ENCODE assay signal across 23 mouse cellular contexts in genomic region chr12:24822831-24823230, GRCm38 (mm10). TPM values are rescaled to one million over a fixed set of nuclear protein-coding genes. Genes with fewer than 3 reads are reported as not detected.
DNase-seq lines count a peak whose midpoint lies in the region; ATAC-seq and TF ChIP-seq lines count a peak whose summit lies in the region.
"Had no signal": no experiment of that assay in that cellular context is flagged by ENCODE, and none has a peak within 500 bp of the region (broad histone marks: within the 10 kb centered on the region; RNA-seq: fewer than 3 reads in every experiment).

No protein-coding gene starts in this region.

- DNase-seq in urinary bladder, postnatal 36 days (ENCODE audit: low spot score in 2 of 2), result peak; percentile 41 to 48
- no peak for DNase-seq in urinary bladder, postnatal 25 days (ENCODE audit: low spot score)
- DNase-seq in stomach, postnatal 0 days (ENCODE audit: low spot score), result no peak
- DNase-seq in liver, result no peak
- DNase-seq: adrenal gland, adult 8-10 months; cerebellum, adult 18-20 months; cerebellum, postnatal 36 days; kidney, adult 8-10 months; kidney, postnatal 14 days; layer of hippocampus, postnatal 36 days had no signal

- H3K27me3 ChIP-seq in intestine, embryonic 15.5 days (replicated peaks), result no peaks in the 10 kb centered on the region
- no peaks in the 10 kb centered on the region for H3K27me3 ChIP-seq in intestine, postnatal 0 days (replicated peaks; ENCODE audit: control insufficient read depth, insufficient read depth, low read length)
- H3K27me3 ChIP-seq in stomach, postnatal 0 days (ENCODE audit: control insufficient read depth, insufficient read depth, low read length), result no peaks in the 10 kb centered on the region
- no peaks in the 10 kb centered on the region for H3K27me3 ChIP-seq in hindbrain, embryonic 12.5 days
- H3K27me3 ChIP-seq: limb, embryonic 13.5 days; midbrain, embryonic 13.5 days had no signal

- H3K36me3 ChIP-seq in intestine, embryonic 15.5 days, result no peaks in the 10 kb centered on the region
- no peaks in the 10 kb centered on the region for H3K36me3 ChIP-seq in intestine, postnatal 0 days (ENCODE audit: control insufficient read depth, insufficient read depth)
- H3K36me3 ChIP-seq in stomach, postnatal 0 days (ENCODE audit: control insufficient read depth, insufficient read depth, low read length), result no peaks in the 10 kb centered on the region
- 0 out of 2 replicates have a peak, but pooled peaks cover 7% of the 10 kb centered on the region for H3K36me3 ChIP-seq in hindbrain, embryonic 12.5 days
- H3K36me3 ChIP-seq: G1E; heart, embryonic 10.5 days; midbrain, embryonic 13.5 days had no signal

- no peak for TF ChIP-seq CTCF in intestine, postnatal 0 days (IDR thresholded peaks at IDR 0.05; ENCODE audit: low read depth)
- no peak for TF ChIP-seq CTCF in stomach, postnatal 0 days (IDR thresholded peaks at IDR 0.05; ENCODE audit: low read depth)

- H3K4me2 ChIP-seq in intestine, embryonic 15.5 days (replicated peaks), result no peak overlapping the region
- H3K4me2 ChIP-seq in intestine, postnatal 0 days (replicated peaks; ENCODE audit: low read depth), result no peak overlapping the region
- H3K4me2 ChIP-seq in stomach, postnatal 0 days (replicated peaks; ENCODE audit: low read depth), result no peak overlapping the region
- H3K4me2 ChIP-seq in hindbrain, embryonic 12.5 days (replicated peaks), result no peak overlapping the region
- H3K4me2 ChIP-seq: limb, embryonic 13.5 days; midbrain, embryonic 13.5 days had no signal

- ATAC-seq in intestine, embryonic 15.5 days, result 0 out of 2 replicates have a peak, but pooled peaks have one; percentile 23
- no peak for ATAC-seq in intestine, postnatal 0 days
- ATAC-seq in megakaryocyte-erythroid progenitor cell, adult 5-6 weeks (replicated peaks; ENCODE audit: low FRiP score, low TSS enrichment, poor library complexity, severe bottlenecking), result peak; percentile 57
- peak; percentile 47 for ATAC-seq in stomach, postnatal 0 days (ENCODE audit: low FRiP score, low TSS enrichment)
- no peak for ATAC-seq in hindbrain, embryonic 12.5 days (ENCODE audit: low FRiP score)
- ATAC-seq: activated CD4-positive, CD25-positive, alpha-beta regulatory T cell, adult 4 months; forebrain, embryonic 14.5 days; lung, postnatal 0 days; midbrain, embryonic 13.5 days had no signal

- no peak overlapping the region for H3K27ac ChIP-seq in intestine, embryonic 15.5 days
- no peak overlapping the region for H3K27ac ChIP-seq in intestine, postnatal 0 days (ENCODE audit: low read depth, low read length)
- H3K27ac ChIP-seq in stomach, postnatal 0 days (replicated peaks), result no peak overlapping the region
- no peak overlapping the region for H3K27ac ChIP-seq in hindbrain, embryonic 12.5 days
- H3K27ac ChIP-seq: heart, embryonic 10.5 days; layer of hippocampus, adult 2 months; limb, embryonic 13.5 days; liver, embryonic 14.5 days; midbrain, embryonic 13.5 days had no signal

- H3K9ac ChIP-seq in intestine, embryonic 15.5 days, result no peak overlapping the region
- no peak overlapping the region for H3K9ac ChIP-seq in intestine, postnatal 0 days (ENCODE audit: low read depth, low read length)
- no peak overlapping the region for H3K9ac ChIP-seq in stomach, postnatal 0 days (ENCODE audit: low read length)
- H3K9ac ChIP-seq in hindbrain, embryonic 12.5 days, result no peak overlapping the region
- H3K9ac ChIP-seq: limb, embryonic 13.5 days; liver, embryonic 14.5 days; midbrain, embryonic 13.5 days had no signal

- TF ChIP-seq EP300 in stomach, postnatal 0 days (optimal IDR thresholded peaks at IDR 0.05), result no peak

- H3K4me3 ChIP-seq in intestine, embryonic 15.5 days (replicated peaks), result no peak overlapping the region
- no peak overlapping the region for H3K4me3 ChIP-seq in intestine, postnatal 0 days (ENCODE audit: low read depth, low read length)
- no peak overlapping the region for H3K4me3 ChIP-seq in stomach, postnatal 0 days (ENCODE audit: low read depth, low read length)
- H3K4me3 ChIP-seq in hindbrain, embryonic 12.5 days, result no peak overlapping the region
- H3K4me3 ChIP-seq: heart, embryonic 10.5 days; layer of hippocampus, adult 2 months; limb, embryonic 13.5 days; midbrain, embryonic 13.5 days had no signal

- no peaks in the 10 kb centered on the region; the same call in 1 of the 2 replicates for H3K4me1 ChIP-seq in intestine, embryonic 15.5 days (replicated peaks)
- H3K4me1 ChIP-seq in intestine, postnatal 0 days (replicated peaks; ENCODE audit: control insufficient read depth, insufficient read depth, low read length), result no peaks in the 10 kb centered on the region
- H3K4me1 ChIP-seq in stomach, postnatal 0 days (replicated peaks; ENCODE audit: control insufficient read depth, insufficient read depth), result no peaks in the 10 kb centered on the region
- 0 out of 2 replicates have a peak, but pooled peaks cover 3% of the 10 kb centered on the region for H3K4me1 ChIP-seq in hindbrain, embryonic 12.5 days

- H3K9me3 ChIP-seq in intestine, embryonic 15.5 days, result no peaks in the 10 kb centered on the region
- H3K9me3 ChIP-seq in intestine, postnatal 0 days (ENCODE audit: control insufficient read depth), result no peaks in the 10 kb centered on the region
- no peaks in the 10 kb centered on the region for H3K9me3 ChIP-seq in stomach, postnatal 0 days (ENCODE audit: control insufficient read depth, low read length)
- H3K9me3 ChIP-seq in hindbrain, embryonic 12.5 days (replicated peaks), result no peaks in the 10 kb centered on the region
- H3K9me3 ChIP-seq: G1E; heart, embryonic 10.5 days; limb, embryonic 13.5 days; midbrain, embryonic 13.5 days had no signal

- 76% methylated on average over 2 of the region's 2 CpGs for WGBS in intestine, embryonic 15.5 days
- 66% methylated on average over 2 of the region's 2 CpGs for WGBS in intestine, postnatal 0 days
- 66% methylated on average over 2 of the region's 2 CpGs for WGBS in stomach, postnatal 0 days
- 88% methylated on average over 2 of the region's 2 CpGs for WGBS in hindbrain, embryonic 12.5 days

RNA-seq across cellular contexts. Expression of gene Mboat2, which starts 7.8 kb away (rescaled TPM):
- 22.2 and 26.1 TPM in 2 replicates for polyA plus RNA-seq in intestine, embryonic 15.5 days (2015; fragmentation: Nextera tagmentation; extraction: Ambion mirVana)
- polyA plus RNA-seq in intestine, postnatal 0 days (2015; fragmentation: Nextera tagmentation; extraction: Ambion mirVana), result 8.1 and 8.2 TPM in 2 replicates
- 16.7 and 19.5 TPM in 2 replicates for total RNA-seq in megakaryocyte-erythroid progenitor cell, adult 5-6 weeks (2014; fragmentation: Nextera tagmentation)
- 21.3 and 38.1 TPM in 2 replicates for total RNA-seq in megakaryocyte-erythroid progenitor cell, adult 5-6 weeks (2017)
- 91.8 and 96.2 TPM in 2 replicates for polyA plus RNA-seq in stomach, postnatal 0 days (2015; fragmentation: Nextera tagmentation; extraction: Ambion mirVana)
- 64.7 and 66.0 TPM in 2 replicates for polyA plus RNA-seq in hindbrain, embryonic 12.5 days (2016; fragmentation: Nextera tagmentation; extraction: Ambion mirVana)

Comparison
In these comparisons a context has a peak if more than half of its experiments do, and no peak if none do; other contexts are left out.
1. ATAC-seq: peak in intestine, embryonic 15.5 days (single experiment), megakaryocyte-erythroid progenitor cell, adult 5-6 weeks (single experiment) and stomach, postnatal 0 days (single experiment); none in intestine, postnatal 0 days (single experiment) and hindbrain, embryonic 12.5 days (single experiment).
2. DNase-seq: peak in urinary bladder, postnatal 36 days (2 of 2); none in urinary bladder, postnatal 25 days (single experiment), stomach, postnatal 0 days (single experiment) and liver (single experiment).